In the genomic region with DNA sequence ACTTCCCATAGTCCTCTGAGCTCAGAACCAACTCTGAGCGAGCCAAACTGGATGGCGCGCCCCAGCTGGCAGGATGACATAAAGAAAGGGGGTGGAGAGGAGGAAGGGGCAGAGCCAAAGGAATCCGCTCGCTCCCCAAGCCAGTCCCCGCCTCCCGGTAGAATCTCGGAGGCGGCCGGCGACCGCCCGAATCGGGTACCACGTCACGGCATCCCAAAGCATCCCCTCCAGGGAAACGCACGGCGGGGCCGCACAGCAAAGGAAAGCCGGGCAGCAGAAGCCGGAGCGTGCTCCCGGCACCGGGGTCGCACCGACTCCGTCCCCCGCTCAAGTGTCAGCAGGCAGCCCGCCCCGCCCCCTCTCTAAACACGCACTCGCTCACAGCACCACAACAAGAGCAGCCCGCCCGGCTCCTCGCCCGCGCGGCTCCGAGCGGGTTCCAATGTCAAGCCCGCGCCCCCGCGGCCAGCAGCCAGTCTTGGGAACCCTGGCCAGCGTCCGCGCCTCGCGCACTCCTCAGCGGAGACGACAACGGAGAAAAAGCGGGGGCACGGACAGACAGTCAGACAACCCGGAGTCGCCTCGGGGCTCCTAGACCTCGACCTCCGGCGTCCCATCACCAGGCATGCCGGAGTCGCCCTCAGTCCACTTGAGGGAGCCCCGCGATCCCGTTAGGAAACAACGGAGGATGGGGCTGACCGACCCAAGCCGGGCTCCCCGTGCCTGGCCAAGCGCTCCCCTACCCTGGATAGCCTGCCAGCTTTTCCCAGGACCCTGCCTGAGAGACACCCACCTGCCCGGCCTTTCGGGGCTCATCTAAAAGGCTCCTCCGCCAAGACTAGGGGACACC, we compare ENCODE assay signal across 8 mouse cellular contexts. TPM values are rescaled to one million over a fixed set of nuclear protein-coding genes. Genes with fewer than 3 reads are reported as not detected.
DNase-seq lines count a peak whose midpoint lies in the region; ATAC-seq lines count a peak whose summit lies in the region.

No protein-coding gene starts in this region.

- peak overlapping the region; percentile 68 for H3K9ac ChIP-seq in intestine, embryonic 15.5 days

- peak; percentile 90 for DNase-seq in adrenal gland, adult 2 months
- DNase-seq in embryo, embryonic 11 days: peak; percentile 90
- peak; percentile 75 for DNase-seq in gastrocnemius, postnatal 25 days
- DNase-seq in left cerebral cortex, postnatal 14 days (ENCODE audit: low spot score in 2 of 2): peak; percentile 81 to 89
- peak; percentile 84 for DNase-seq in right cerebral cortex, postnatal 25 days
- peak; percentile 69 to 81 for DNase-seq in urinary bladder, postnatal 36 days (ENCODE audit: low spot score in 2 of 2)

- peak overlapping the region; percentile 77 for H3K4me3 ChIP-seq in intestine, embryonic 15.5 days (replicated peaks)

- H3K9me3 ChIP-seq in intestine, embryonic 15.5 days: no peaks in the 10 kb centered on the region

- H3K27ac ChIP-seq in intestine, embryonic 15.5 days: peak overlapping the region; percentile 90

- no peaks in the 10 kb centered on the region for H3K36me3 ChIP-seq in intestine, embryonic 15.5 days

- H3K27me3 ChIP-seq in intestine, embryonic 15.5 days (replicated peaks): no peaks in the 10 kb centered on the region

- intact Hi-C loops in left cerebral cortex, postnatal 14 days (cut with DNase I): loop anchor here (2.0 kb wide), 1 partner anchor 47 kb away; the partner anchor contains the start of gene Thap12

- H3K4me1 ChIP-seq in intestine, embryonic 15.5 days (replicated peaks): peaks cover 4% of the 10 kb centered on the region; the same call in 1 of the 2 replicates

- under 1% methylated on average over 74 of the region's 74 CpGs for WGBS in intestine, embryonic 15.5 days

- peak; percentile 75 for ATAC-seq in intestine, embryonic 15.5 days
- peak; percentile 76 for ATAC-seq in megakaryocyte-erythroid progenitor cell, adult 5-6 weeks (replicated peaks; ENCODE audit: low FRiP score, low TSS enrichment, poor library complexity, severe bottlenecking)

- peak overlapping the region; percentile 58 for H3K4me2 ChIP-seq in intestine, embryonic 15.5 days (replicated peaks)

RNA-seq across cellular contexts. Expression of gene Emsy, which starts 0.7 kb away (rescaled TPM):
- total RNA-seq in adrenal gland, adult 2 months (2021): 10 to 100 TPM; 25.3 to 47.5 TPM
- polyA plus RNA-seq in adrenal gland, adult 2 months (2012; rRNA removed): 10.9 and 12.1 TPM in 2 replicates
- total RNA-seq in gastrocnemius, postnatal 25 days (2021): 10 to 100 TPM; 18.6 to 19.3 TPM
- 15.7 and 19.6 TPM in 2 replicates for polyA plus RNA-seq in intestine, embryonic 15.5 days (2015; fragmentation: Nextera tagmentation; extraction: Ambion mirVana)
- 10 to 100 TPM; 55.0 to 61.1 TPM for total RNA-seq in left cerebral cortex, postnatal 14 days (2021)
- 61.8 and 71.5 TPM in 2 replicates for total RNA-seq in megakaryocyte-erythroid progenitor cell, adult 5-6 weeks (2014; fragmentation: Nextera tagmentation)
- 37.3 and 55.5 TPM in 2 replicates for total RNA-seq in megakaryocyte-erythroid progenitor cell, adult 5-6 weeks (2017)

RNA-seq across cellular contexts. Expression of gene Thap12, which starts 47.0 kb away (rescaled TPM):
- 10 to 100 TPM; 58.6 to 77.4 TPM for total RNA-seq in adrenal gland, adult 2 months (2021)
- 5.5 and 7.0 TPM in 2 replicates for polyA plus RNA-seq in adrenal gland, adult 2 months (2012; rRNA removed)
- 100 to 1,000 TPM in 1 of 2 experiments, 10 to 100 TPM in 1; 80.3 to 106 TPM for total RNA-seq in gastrocnemius, postnatal 25 days (2021)
- 41.8 and 43.4 TPM in 2 replicates for polyA plus RNA-seq in intestine, embryonic 15.5 days (2015; fragmentation: Nextera tagmentation; extraction: Ambion mirVana)
- 10 to 100 TPM; 60.5 to 61.1 TPM for total RNA-seq in left cerebral cortex, postnatal 14 days (2021)
- total RNA-seq in megakaryocyte-erythroid progenitor cell, adult 5-6 weeks (2014; fragmentation: Nextera tagmentation): 50.1 and 50.6 TPM in 2 replicates
- 74.5 and 88.2 TPM in 2 replicates for total RNA-seq in megakaryocyte-erythroid progenitor cell, adult 5-6 weeks (2017)

Comparison
In these comparisons a context has a peak if more than half of its experiments do, and no peak if none do; other contexts are left out.
1. Peak in every context shown above with its lines: DNase-seq, ATAC-seq, H3K4me3 ChIP-seq and H3K27ac ChIP-seq.